Mouse (Mus musculus) ZHBTc4 (cell line): ENCODE results near the gene Tcl1b3.
A peak's percentile ranks its signal among the peaks of the same experiment; 100 is the strongest.

Experiments used
- DNase-seq: peaks from one replicate; pipeline ENCODE4 v3.0.0-alpha.2; 2011; ENCODE audit warnings: low read depth, low spot score

Tcl1b3 gene

DNA sequence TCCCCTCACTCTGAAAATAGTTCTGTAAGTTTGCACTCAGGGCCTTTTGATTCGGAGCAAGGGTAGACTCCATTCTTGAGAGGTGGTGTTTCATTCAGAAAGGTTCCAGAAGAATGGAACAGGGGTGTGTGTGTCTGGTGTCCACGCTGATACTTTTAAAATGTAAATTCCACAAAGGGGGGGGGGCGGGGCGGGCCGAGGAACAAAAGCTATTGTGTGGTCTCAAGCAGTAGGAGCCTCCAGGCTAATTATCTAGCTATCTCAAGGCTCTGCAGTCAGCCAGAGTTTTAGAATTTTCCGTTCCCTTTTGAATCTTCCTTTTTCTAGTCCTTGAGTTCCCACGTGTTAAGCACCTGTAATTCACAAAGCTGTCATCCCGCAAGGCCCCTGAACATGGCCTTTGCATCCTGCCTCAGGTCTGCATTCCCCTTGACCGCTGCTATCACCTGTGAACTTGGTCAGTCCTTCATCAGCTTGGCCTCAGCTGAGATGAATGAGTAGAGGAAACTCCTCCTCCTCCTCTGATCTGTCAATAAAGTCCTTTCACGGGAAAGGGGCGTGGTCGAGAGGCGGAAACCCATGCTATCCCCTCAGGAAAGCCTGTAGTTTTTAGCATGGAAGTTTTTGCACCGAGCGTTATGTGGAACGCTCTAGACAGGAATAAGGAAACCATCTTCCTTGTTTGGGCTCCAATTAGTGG lies 33.9 kb downstream of the Tcl1b3 start:
- peak; percentile 94 for DNase-seq

DNA sequence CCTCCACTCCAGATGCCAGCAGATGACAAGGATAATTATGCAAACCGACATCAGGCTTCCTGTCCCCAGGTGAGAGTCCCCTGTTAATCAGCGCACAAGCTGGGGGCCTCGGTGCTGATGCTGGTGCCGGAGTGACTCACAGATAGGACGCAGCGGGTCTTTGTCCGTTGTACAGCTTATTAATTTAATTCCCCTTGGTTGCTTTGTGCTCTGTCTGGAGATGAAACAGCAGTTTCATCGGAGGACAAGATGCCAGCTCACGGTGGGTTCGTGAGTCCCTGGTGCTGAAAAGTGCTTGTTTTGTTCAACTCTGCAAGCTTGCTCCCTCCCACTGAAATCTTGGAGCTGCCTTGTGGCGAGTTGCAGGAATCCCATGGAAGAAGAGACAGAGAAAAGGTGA lies 43.5 kb downstream of the Tcl1b3 start:
- DNase-seq, result no peak

DNA sequence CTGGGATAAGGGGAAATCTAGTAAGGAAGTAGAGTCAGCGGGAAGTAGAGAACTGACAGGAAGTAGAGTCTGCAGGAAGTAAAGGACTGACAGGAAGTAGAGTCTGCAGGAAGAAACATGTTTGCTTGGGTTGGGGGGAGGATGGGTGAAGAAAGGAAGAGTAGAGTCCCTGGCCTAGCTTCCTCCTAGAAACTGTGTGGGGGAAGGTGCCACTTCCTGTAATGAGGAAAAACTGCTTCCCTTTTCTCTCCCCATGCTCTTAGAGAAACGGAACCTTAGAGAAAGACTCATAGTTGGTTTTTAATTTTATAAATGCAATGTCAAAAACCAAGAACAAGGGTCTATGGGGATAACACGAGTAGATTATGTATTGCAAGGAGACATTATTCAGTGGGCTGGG lies 44.2 kb downstream of the Tcl1b3 start:
- DNase-seq, result no peak

- no peak for DNase-seq
Measured at GRCm38 (mm10) chr12:105239060-105239459, 48.2 kb downstream of the Tcl1b3 start.
